Mouse (Mus musculus) testis, postnatal 14 days (tissue): ENCODE measurements around the gene Hnrnpl.

Experiments
- DNase-seq: peaks from one replicate; pipeline ENCODE4 v3.0.0; 2021; ENCODE audit warnings: low spot score

The Hnrnpl gene

GRCm38 (mm10) chr7:28812436-28812835 is 4.1 kb downstream of the Hnrnpl start:
- DNase-seq, result peak; percentile 77

- DNase-seq, result no peak
Observed at GRCm38 (mm10) chr7:28812949-28813348, 4.6 kb downstream of the Hnrnpl start.

GRCm38 (mm10) chr7:28814306-28815034 is 6.1 kb downstream of the Hnrnpl start:
- no peak for DNase-seq

GRCm38 (mm10) chr7:28815230-28815629 is 6.9 kb downstream of the Hnrnpl start:
- DNase-seq, result no peak

- DNase-seq, result no peak
Observed at GRCm38 (mm10) chr7:28816201-28816600, 7.9 kb downstream of the Hnrnpl start.

- no peak for DNase-seq
Observed at GRCm38 (mm10) chr7:28816920-28817319, 8.6 kb downstream of the Hnrnpl start.

- no peak for DNase-seq
Observed at GRCm38 (mm10) chr7:28817524-28817923, 9.2 kb downstream of the Hnrnpl start.

GRCm38 (mm10) chr7:28817957-28818356 is 9.6 kb downstream of the Hnrnpl start:
- DNase-seq, result no peak

GRCm38 (mm10) chr7:28818436-28818835 is 10.1 kb downstream of the Hnrnpl start:
- DNase-seq, result no peak

GRCm38 (mm10) chr7:28818861-28819452 is 10.6 kb downstream of the Hnrnpl start:
- no peak for DNase-seq

- DNase-seq, result no peak
Observed at GRCm38 (mm10) chr7:28819571-28819970, 11.2 kb downstream of the Hnrnpl start.

GRCm38 (mm10) chr7:28820358-28821260 is 12.3 kb downstream of the Hnrnpl start:
- DNase-seq, result peak; percentile 79

GRCm38 (mm10) chr7:28821261-28821831 is 13.0 kb downstream of the Hnrnpl start:
- DNase-seq, result no peak

GRCm38 (mm10) chr7:28822556-28822955 is 14.2 kb downstream of the Hnrnpl start:
- no peak for DNase-seq

GRCm38 (mm10) chr7:28822993-28823903 is 14.9 kb downstream of the Hnrnpl start:
- no peak for DNase-seq

- DNase-seq, result no peak
Observed at GRCm38 (mm10) chr7:28823932-28824331, 15.6 kb downstream of the Hnrnpl start.

GRCm38 (mm10) chr7:28824941-28825685 is 16.8 kb downstream of the Hnrnpl start, which contains the start of gene Ech1:
Ech1 (plus strand) TSS chr7:28825217.
- DNase-seq, result peak; percentile 91

- DNase-seq, result no peak
Observed at GRCm38 (mm10) chr7:28825686-28826401, 17.5 kb downstream of the Hnrnpl start.

- no peak for DNase-seq
Observed at GRCm38 (mm10) chr7:28826402-28826772, 18.0 kb downstream of the Hnrnpl start.

GRCm38 (mm10) chr7:28827338-28827737 is 19.0 kb downstream of the Hnrnpl start:
- DNase-seq, result no peak
